Mouse (Mus musculus) heart, adult 8-10 months (tissue): ENCODE results near the gene Ubp1. TPM values are rescaled to one million over a fixed set of nuclear protein-coding genes. Genes with fewer than 3 reads are reported as not detected.

ENCODE experiments used
- DNase-seq: peaks from one replicate; pipeline ENCODE4 v3.0.0; 2022; ENCODE audit warnings: low spot score
- total RNA-seq, 4 experiments: library from RNA; stranded (reverse); gene quantifications; 2 replicates each; pipeline ENCODE4 v1.2.4; 2022

The Ubp1 gene
- total RNA-seq, 4 experiments from 2014 or later, result 20.7 to 25.6 (median 24.0) TPM

DNA sequence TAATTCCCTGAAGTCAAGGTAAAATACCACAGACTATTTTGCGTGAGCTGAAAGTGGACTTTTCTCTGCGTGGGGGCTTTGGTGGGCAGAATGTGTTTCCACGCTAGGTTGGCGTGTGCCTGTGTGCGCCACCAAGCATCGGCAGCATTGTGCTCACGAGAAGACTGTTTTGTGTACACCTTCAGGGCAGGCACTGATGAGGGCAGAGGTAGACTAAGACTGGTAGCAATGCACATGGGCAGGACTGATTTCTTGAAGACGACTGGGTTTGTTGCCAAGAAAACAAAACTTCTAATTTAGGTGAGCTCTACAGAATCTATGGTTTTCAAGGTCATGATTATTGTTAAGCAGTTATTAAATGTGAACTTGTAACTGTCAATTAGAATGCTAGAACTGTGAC, 38.7 kb downstream of the Ubp1 start:
- DNase-seq, result no peak

DNA sequence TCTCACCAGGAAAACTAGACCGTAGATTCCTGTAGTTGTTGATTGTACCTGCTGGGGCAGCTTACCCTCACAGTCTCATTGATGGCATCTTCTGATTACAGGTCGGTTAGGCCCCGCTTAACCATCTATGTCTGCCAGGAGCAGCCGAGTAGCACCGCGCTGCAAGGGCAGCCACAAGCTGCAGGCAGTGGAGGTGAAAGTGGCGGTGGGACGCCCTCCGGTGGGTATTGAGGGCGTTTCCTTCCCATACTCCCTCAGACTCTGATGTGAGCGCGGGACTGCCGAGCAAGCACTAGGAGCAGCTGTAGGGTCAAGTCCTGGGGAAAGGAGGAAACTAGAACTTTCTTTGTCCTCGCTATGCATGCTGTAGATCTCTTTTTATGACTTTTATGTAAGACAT, 39.3 kb downstream of the Ubp1 start:
- no peak for DNase-seq

DNA sequence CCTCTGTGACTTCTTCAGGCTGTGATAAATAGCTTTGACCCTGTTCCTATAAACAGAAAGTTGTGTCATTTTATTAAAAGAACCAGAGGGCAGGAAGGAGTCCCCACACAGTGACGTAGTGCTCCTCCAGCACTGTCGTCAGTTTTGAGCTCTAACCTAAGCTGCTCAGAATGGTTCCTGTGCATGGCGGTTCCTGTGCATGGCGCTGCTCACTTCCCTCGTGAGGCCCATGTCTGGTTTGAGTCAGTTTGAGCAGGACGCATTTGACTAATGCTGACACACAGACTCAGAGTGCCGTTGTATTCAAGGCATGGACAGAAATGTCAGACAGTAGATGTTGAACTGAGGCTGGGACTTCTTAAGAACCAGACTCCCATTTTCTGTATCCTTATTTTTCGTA, 40.9 kb downstream of the Ubp1 start:
- no peak for DNase-seq

DNA sequence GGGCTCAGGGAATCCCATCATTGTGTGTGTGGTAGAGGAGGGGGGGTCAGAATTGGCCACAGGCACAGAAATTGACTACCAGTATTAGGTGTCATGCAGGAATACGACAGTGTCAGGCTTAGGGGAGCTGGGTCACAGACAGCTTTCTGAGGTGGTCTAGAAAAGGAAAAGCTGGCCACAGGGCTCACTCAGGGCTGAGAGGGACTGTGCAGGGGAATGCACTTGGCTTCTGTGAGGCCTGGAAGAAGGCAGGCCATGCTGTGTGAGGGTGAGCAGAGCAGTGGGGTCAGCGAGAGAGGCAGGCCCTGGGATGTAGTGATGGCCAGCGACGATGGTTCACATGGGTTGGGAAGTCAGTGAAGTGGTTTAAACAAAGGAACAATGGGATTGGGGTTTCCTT, 43.1 kb downstream of the Ubp1 start:
- no peak for DNase-seq

DNA sequence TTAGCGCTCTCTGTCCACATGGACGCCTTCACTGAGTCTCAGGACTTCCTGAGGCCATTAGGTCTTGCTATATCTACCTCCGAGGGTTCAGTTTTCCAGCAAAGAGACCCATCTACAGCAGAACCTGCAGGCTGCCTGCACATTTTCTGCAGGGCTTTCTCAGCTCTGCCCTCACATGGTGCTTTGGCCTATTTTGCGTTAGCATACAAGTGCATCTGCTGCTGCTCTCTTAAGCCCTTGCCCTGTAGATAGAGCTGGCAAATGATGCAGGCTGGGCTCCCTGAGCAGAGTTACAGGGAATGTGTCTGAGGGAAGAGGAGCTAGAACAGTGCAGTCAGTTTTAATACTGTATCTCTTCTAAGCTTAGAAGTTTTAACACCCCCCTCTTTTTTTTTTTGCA, 44.2 kb downstream of the Ubp1 start:
- DNase-seq, result no peak

DNA sequence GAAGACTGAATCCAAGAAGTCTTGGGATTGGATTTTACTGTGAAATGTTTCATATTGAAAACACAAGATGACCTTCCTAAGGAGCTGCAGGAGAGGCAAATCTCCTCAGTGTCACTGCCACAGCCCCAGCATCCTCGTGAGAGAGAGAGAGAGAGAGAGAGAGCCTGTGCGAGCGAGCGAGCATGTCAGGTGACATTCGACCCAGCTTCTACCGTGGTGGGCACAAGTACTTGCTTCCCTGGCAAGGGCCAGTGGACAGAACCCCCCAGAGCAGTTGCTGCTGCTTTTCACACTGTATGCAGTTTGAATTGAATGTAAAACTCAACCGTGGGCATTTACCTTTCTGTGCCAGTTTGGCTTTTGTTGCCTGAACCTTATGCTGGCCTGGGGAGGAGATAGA, 44.7 kb downstream of the Ubp1 start:
- no peak for DNase-seq

DNA sequence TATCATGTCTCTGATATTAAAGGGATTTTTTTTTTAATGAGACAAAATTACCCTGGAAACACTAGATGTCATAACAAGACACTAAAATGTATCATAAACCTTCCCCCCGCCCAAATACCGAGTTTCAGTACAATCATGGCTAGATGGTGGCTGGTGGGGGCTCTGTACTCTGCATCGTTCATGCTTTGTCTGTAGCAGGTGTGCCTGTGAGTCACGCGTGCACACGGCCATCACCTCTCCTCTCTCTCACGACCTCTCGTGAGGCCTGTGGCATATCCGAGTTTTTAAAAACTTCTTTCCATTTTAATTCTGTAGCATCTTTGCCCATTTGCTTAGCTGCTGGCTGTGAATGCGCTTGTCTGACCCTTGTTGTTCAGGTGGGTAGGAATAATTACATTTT, 45.5 kb downstream of the Ubp1 start:
- DNase-seq, result no peak

DNA sequence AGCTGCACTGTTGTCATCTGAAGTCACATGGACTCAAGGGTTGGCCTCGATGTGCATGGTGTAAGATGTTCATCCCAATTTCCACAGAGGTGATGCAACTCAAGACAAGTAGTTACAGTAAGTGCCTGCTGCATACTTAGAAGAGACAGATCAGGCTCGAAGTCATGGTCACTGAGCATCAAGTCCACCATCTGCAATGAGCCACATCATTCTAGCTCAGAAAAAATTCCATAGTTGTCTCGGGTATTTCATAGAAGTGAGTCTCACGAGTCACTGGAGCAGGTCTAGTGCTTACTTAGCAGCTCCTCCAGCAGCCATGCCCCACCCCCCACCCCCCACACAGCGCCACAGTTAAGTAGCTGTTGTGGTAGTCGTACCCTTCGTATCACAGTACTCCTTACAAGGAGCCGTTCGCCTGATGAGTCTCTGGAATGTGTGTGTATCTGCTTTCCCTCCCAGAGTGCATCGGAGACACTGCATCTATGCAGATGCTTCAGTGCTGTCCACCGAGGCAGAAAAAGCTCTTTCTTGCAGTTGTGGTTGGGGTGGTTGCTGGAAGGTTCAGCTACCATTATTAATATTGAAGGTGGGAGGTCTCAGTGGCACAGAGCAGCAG, 46.6 kb downstream of the Ubp1 start:
- no peak for DNase-seq

DNA sequence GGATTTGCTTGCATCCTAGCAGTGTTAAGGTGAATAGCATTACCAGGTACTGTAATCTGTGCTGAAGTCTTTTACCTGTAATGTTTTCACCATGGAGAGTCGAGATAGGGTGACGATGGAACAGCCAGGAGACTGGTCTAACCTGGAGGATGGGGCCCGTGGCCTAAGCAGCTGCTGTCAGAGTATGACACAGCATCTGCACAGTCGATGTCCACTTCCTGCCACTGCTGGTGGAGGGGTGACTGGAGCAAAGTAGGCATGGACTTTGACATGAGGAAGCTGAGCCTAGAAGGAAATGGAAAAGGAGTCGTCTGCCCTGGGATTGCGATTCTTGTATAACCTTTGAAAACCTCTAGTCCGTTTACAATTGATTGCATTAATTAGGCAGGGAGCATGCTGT, 47.9 kb downstream of the Ubp1 start:
- DNase-seq, result no peak

DNA sequence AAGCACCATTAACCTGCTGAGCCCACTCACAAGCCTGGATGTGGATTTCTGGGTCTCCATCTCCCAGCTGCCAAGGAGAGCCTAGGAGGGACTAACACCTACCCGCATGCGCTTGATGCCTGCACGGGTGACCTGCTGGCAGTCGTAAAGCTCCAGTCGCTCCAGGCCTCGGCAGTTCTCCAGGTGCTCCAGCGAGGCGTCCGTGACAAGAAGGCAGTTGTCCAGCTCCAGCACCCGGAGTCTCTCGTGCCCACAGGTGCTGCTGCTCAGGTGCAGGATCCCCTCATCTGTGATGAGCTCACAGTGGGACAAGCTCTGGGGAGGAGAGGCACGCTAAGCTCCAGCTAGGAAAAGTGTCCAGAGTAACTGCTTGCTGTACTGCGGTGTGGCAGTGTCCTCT, 48.6 kb downstream of the Ubp1 start:
- peak; percentile 4 for DNase-seq

DNA sequence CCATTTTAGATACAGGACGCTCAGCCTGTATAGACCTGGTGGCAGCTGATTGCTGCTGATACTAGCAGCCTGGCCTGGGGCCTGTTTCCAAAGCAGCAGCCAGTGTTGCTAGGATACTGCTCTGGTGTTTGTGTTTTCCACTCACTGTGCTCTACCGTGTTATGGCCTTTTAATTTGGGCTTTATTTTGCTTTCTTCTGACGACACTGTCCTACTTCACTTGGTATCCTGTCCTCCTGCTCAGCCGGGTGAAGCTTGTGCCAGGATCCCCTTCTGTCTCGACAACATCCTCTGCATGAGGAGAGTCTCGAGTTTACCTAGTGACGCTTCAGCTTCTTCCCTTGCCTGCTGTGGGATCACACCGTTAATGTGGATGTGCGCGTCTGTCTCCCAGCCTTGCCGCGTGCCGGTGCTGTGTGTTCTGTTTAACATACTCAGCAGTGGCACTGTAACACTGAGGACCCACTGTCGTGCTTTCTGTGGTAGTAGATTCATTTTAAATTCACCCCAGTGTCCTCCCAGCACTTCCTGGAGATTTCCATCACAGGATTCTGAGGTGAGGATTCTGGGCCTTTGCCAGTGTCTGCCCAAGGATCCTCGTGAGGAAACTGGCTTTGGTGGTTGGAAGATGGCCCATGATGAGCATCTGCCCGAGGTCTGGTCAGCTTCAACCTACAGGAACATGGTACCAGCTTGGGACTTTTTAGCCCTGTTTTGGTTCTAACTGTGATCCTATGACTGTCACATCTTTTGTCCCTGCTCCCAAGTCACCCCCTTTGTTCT, 50.6 kb downstream of the Ubp1 start:
- peak; percentile 34 for DNase-seq

DNA sequence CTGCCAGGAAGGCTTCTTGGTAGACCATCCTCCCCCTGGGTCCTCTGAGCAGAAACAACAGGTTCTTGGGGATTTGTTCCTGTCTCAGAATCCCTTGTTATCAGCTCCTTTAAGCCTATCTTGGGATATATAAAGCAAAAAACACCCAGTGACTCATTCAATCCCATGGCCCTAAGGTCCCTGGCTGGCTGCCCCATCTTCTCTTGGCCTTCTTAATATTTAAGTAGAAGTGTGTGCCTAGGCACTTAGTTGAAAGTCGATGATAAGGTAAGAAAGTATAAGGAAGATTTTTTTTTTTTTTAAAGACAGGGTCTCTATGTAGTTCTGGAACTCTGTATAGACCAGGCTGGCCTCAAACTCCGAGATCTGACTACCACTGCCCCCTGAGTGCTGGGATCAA, 51.7 kb downstream of the Ubp1 start:
- no peak for DNase-seq

DNA sequence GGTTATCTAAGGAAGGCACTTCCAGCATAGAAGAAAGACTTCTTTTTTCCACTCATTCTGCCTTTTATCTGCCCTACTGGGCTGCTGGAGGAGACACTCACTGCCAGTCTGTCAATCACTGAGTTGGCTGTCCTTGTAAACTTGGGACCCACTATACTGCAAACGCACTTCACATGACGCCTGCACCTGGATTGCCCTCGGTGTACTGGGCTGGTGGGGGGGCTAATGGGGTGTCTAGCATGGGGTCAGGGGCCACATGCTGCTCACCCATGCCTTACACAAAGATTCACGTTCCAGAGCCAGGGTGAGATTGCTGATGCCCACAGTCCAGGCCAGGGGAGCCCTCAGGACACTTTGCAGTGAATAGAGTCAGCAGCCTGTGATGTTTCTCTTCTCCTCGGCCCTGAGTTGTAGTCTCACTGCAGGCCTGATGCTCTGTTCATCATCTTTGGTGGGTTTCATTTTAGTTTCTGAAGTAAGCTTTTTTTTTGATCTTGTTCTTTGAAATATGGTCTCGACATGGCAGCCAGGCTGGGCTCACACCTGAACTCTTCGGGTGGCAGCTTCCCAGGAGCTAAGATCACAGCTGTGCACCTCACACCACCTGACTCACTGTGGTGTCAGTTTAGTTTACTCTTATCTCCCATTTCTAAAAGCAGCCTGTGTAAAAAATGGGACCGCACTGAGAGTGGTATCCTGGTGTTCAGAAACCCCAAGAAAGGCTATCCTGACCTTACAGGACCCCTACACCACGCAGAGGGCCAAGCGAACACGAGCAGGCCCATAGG, 52.3 kb downstream of the Ubp1 start:
- no peak for DNase-seq

DNA sequence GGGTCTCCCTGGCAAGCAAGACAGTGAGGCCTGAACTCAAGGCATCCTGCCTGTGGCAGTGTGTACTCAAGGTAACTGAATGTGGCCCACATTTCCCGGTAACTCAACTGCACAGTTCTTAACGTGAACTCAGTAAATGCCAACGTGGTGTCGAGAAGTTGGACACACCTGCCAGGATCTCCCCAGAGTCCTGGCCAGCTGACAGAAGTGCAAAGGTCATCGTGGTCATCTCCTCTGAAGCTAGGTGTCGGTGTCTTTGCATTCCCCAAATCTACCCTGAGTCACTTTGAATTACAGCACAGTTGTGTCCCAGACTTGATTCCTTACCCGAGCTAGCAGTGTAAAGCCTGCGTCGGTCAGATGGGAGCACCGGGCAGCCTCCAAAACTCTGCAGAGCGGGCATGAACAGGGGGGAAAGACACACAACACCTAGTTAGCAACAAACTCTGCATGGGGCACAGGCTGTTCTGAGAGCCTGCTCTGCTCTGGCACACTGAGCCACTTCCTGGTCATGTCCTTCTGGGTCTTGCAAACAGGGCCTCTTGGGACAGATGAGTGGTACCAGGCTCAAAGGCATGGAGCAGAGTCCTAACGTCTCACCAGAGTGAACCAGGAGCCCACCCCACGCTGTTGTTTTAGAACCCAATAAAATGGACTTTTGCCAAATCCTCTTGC, 54.3 kb downstream of the Ubp1 start:
- DNase-seq, result no peak

DNA sequence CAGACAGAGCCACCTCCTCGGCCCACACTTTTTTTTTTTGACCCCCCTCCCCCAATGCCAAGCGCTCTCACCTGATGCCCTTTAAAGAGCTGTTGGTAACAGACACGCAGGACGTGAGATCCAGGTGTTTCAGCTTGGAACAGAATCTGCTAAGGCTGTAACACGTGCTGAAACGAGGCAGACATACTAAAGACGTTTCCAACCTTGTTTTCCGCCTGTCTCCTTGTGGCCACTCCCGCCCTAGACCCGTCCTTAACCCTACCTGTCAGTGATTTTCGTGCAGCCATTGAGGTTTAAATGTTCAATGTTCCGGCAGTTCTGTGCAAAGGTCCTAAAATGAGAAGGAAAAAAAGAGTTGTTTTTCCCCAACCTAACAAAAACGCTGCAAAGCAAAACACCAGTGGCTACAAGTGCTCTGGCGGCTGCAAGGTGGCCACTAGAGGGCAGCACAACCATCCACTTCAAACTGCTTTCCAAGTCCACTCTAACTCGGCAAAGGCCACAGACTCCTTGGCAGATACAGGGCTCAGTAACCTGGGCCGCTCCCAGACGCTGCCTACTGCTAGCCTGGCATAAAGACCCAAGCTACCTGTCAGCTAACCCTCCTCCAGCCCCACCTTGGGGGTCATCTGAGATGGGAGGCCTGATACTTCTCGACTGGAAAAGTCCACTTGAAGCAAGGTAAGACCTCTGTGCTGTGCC, 60.0 kb downstream of the Ubp1 start:
- DNase-seq, result peak; percentile 67

DNA sequence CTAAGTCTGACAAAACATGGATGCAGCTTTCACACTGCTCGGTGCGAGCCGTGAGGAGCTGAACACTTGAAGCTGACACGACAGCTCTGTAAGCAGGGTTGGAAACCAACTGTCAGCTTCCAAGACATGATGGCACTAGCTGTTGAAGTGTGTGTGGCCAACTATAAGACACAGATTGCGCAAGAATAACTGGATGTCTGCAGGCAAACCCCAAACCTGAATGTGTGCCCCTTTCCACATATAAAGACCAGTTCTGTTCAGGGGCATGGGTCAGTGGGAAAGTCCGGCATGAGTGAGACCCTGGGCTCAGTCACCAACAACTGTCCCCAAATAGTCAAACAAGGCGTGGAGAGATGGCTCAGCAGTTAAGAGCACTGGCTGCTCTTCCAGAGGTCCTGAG, 62.1 kb downstream of the Ubp1 start:
- DNase-seq, result no peak

DNA sequence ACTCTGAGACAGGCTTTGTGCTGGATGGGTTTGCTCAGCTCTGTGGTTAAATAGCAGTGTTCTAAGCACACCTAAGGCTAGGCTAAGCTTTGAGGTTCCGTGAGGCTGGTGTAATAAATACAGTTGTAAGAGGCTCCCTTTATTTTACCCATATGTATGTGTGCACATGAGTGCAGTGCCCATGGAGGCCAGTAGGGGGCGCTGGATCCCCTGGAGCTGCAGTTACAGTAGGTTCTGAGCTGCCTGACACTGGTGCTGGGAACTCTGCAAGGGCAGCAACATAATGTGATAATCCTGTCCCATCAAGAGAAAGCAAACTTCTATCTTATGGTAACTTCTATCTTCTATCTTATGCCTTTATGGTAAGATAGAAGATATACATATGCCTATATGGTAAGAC, 67.6 kb downstream of the Ubp1 start:
- DNase-seq, result no peak

DNA sequence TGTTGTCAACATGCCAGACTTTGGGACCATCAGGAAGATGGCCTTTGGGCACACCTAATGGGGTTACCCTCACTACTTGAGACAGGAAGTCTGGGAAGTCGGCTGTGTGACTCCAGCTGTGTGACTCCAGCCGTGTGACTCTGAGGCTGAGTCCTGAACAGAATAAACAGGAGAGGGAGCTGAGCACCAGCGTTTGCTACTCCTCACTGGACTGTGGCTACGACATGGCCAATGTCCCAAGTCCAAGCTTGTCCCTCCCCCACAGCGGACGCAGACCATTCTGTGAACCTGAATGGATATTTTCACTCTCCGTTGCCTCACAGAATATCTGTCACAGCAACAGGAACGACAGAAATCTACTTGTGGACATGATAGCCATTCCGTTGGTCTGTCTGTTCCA, 76.1 kb downstream of the Ubp1 start:
- no peak for DNase-seq

DNA sequence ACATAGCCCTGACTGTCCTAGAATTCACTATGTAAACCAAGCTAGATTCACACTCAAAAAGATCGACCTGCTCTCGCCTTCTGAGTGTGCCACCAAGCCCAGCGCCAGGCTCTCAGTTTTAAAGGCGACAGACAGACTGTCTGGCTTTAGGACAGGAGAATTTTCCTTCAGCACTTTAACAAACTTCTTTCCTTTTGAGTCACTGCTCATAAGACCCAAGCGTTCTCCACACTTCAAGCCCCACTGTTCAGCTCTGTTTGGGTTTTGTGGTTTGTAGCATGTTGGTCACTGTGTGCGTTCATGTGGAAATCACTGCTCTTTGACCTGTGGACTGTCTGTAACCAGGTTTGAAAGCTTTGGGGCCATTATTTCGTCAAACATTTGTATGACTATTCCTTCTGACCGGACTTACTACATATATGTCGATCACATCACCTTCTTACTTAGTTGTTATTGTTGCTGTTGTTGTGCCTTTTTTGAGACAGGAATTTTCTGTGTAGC, 77.2 kb downstream of the Ubp1 start:
- no peak for DNase-seq

DNA sequence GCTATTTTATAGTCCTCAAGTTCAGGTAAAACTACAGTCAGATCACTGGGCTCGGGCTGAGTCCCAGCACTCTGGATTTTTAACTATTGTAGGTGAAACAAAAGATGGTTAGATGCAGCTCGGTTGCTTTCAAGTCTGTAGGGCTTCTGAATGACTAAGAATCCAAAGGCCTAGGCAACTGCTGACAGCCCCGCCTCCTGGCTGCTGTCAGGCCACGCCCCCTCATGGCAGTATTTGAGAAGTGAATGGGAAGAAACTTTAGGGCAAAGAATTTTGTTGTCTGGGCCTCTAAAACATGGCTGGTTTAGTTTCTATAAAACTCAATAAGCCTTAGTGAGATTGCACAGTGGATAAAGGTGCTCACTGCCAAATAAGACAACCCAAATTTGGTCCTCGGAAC, 78.8 kb downstream of the Ubp1 start:
- DNase-seq, result no peak

DNA sequence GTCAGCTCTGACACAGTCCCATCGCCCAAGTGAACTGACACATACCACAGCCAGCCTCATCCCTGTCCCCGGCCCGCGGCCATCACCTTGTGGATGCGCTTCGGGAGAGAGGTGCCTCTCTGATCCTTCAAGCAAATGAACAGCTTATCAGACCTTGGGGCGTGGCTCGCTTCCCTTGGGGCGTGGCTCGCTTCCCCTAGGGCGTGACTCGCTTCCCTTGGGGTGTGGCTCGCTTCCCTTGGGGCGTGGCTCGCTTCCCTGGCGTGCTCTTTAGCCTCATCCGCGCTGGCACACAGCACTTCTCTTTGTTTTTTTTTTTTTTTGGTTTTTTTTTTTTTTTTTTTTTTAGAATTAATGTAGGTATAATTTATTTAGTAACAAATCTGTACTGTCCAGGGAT, 80.5 kb downstream of the Ubp1 start:
- DNase-seq, result no peak

DNA sequence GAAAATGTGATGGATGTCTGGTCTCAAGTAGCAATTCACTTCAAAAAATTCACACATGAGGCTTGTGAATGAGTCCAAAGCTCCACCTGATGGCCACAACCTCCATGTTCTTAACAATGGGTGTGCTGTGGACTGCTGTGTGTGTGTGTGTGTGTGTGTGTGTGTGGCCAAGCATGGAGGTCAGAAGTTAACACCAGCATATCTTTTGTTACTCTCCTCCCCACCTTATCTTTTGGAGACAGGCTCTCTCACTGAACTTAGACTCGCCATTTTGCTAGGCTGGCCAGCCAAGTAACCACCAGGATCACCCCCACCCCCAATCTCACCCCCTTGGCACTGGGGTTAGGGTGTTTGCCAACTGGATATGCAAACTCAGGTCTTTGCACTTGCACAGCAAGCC, 83.3 kb downstream of the Ubp1 start:
- no peak for DNase-seq
